Mouse (Mus musculus): ENCODE measurements around the gene Elp5. TPM values are rescaled to one million over a fixed set of nuclear protein-coding genes. Genes with fewer than 3 reads are reported as not detected.

Gene Elp5
- polyA plus RNA-seq, 1 experiment from 2014 or later = 98.4 TPM

- Histone ChIP-seq H3K27me3 (ENCODE audit: control insufficient read depth, insufficient read depth, low read depth, low read length) (0 out of 2 replicates have a peak, but pooled peaks cover 2% of the 10 kb centered on the region), H3K36me3 (ENCODE audit: control insufficient read depth, insufficient read depth, low read length) (no peaks in the 10 kb centered on the region), H3K4me1 (replicated peaks; ENCODE audit: control insufficient read depth, insufficient read depth, low read length) (peaks cover 55% of the 10 kb centered on the region), H3K27ac (ENCODE audit: low read length) (no peak overlapping the region), H3K4me3 (ENCODE audit: low read length) (peak overlapping the region; percentile 40), H3K9ac (ENCODE audit: low read length) (peak overlapping the region; percentile 52; the same call in 1 of the 2 replicates), H3K4me2 (ENCODE audit: low read depth, low read length) (peak overlapping the region; percentile 59), H3K9me3 (ENCODE audit: control insufficient read depth, low read length) (no peaks in the 10 kb centered on the region)
- no peak for ATAC-seq (ENCODE audit: low read depth)
- WGBS = 16% methylated on average over 5 of the region's 6 CpGs
Measured at GRCm38 (mm10) chr11:70024151-70024514, 41.8 kb upstream of the Elp5 start.

GRCm38 (mm10) chr11:70023481-70024150 lies 41.3 kb upstream of the Elp5 start:
- no peaks in the 10 kb centered on the region for H3K9me3 ChIP-seq (ENCODE audit: control insufficient read depth, low read length)
- ATAC-seq (ENCODE audit: low read depth) = no peak
- 6% methylated on average over 19 of the region's 29 CpGs for WGBS
- peaks cover 56% of the 10 kb centered on the region for H3K4me1 ChIP-seq (replicated peaks; ENCODE audit: control insufficient read depth, insufficient read depth, low read length)
- no peaks in the 10 kb centered on the region for H3K36me3 ChIP-seq (ENCODE audit: control insufficient read depth, insufficient read depth, low read length)
- peak overlapping the region; percentile 40 for H3K4me3 ChIP-seq (ENCODE audit: low read length)
- no peak overlapping the region for H3K27ac ChIP-seq (ENCODE audit: low read length)
- H3K27me3 ChIP-seq (ENCODE audit: control insufficient read depth, insufficient read depth, low read depth, low read length) = 0 out of 2 replicates have a peak, but pooled peaks cover 2% of the 10 kb centered on the region
- H3K9ac ChIP-seq (ENCODE audit: low read length) = peak overlapping the region; percentile 52; the same call in 1 of the 2 replicates
- H3K4me2 ChIP-seq (ENCODE audit: low read depth, low read length) = peak overlapping the region; percentile 59

GRCm38 (mm10) chr11:70021264-70022132 lies 39.2 kb upstream of the Elp5 start:
- H3K4me2 ChIP-seq (ENCODE audit: low read depth, low read length) = peak overlapping the region; percentile 92
- H3K27me3 ChIP-seq (ENCODE audit: control insufficient read depth, insufficient read depth, low read depth, low read length) = 0 out of 2 replicates have a peak, but pooled peaks cover 2% of the 10 kb centered on the region
- no peaks in the 10 kb centered on the region for H3K36me3 ChIP-seq (ENCODE audit: control insufficient read depth, insufficient read depth, low read length)
- H3K9me3 ChIP-seq (ENCODE audit: control insufficient read depth, low read length) = no peaks in the 10 kb centered on the region
- H3K9ac ChIP-seq (ENCODE audit: low read length) = peak overlapping the region; percentile 59
- peak overlapping the region; percentile 78 for H3K27ac ChIP-seq (ENCODE audit: low read length)
- peaks cover 48% of the 10 kb centered on the region for H3K4me1 ChIP-seq (replicated peaks; ENCODE audit: control insufficient read depth, insufficient read depth, low read length)
- 2% methylated on average over 40 of the region's 40 CpGs for WGBS
- ATAC-seq (ENCODE audit: low read depth) = peak; percentile 87
- peak overlapping the region; percentile 63 for H3K4me3 ChIP-seq (ENCODE audit: low read length)

GRCm38 (mm10) chr11:70020731-70021263 lies 38.5 kb upstream of the Elp5 start:
- under 1% methylated on average over 8 of the region's 8 CpGs for WGBS
- H3K9ac ChIP-seq (ENCODE audit: low read length) = peak overlapping the region; percentile 59
- H3K4me1 ChIP-seq (replicated peaks; ENCODE audit: control insufficient read depth, insufficient read depth, low read length) = peaks cover 43% of the 10 kb centered on the region
- no peaks in the 10 kb centered on the region for H3K36me3 ChIP-seq (ENCODE audit: control insufficient read depth, insufficient read depth, low read length)
- peak; percentile 89 for ATAC-seq (ENCODE audit: low read depth)
- no peaks in the 10 kb centered on the region for H3K9me3 ChIP-seq (ENCODE audit: control insufficient read depth, low read length)
- H3K4me3 ChIP-seq (ENCODE audit: low read length) = peak overlapping the region; percentile 63
- H3K4me2 ChIP-seq (ENCODE audit: low read depth, low read length) = peak overlapping the region; percentile 92
- peak overlapping the region; percentile 78 for H3K27ac ChIP-seq (ENCODE audit: low read length)
- H3K27me3 ChIP-seq (ENCODE audit: control insufficient read depth, insufficient read depth, low read depth, low read length) = 0 out of 2 replicates have a peak, but pooled peaks cover 2% of the 10 kb centered on the region

- H3K4me2 ChIP-seq (ENCODE audit: low read depth, low read length) = peak overlapping the region; percentile 92
- peak overlapping the region; percentile 69 for H3K27ac ChIP-seq (ENCODE audit: low read length)
- 14% methylated on average over 8 of the region's 8 CpGs for WGBS
- H3K9ac ChIP-seq (ENCODE audit: low read length) = peak overlapping the region; percentile 39; the same call in 1 of the 2 replicates
- peak overlapping the region; percentile 63 for H3K4me3 ChIP-seq (ENCODE audit: low read length)
- 0 out of 2 replicates have a peak, but pooled peaks cover 2% of the 10 kb centered on the region for H3K27me3 ChIP-seq (ENCODE audit: control insufficient read depth, insufficient read depth, low read depth, low read length)
- peaks cover 43% of the 10 kb centered on the region for H3K4me1 ChIP-seq (replicated peaks; ENCODE audit: control insufficient read depth, insufficient read depth, low read length)
- ATAC-seq (ENCODE audit: low read depth) = no peak
- no peaks in the 10 kb centered on the region for H3K36me3 ChIP-seq (ENCODE audit: control insufficient read depth, insufficient read depth, low read length)
- H3K9me3 ChIP-seq (ENCODE audit: control insufficient read depth, low read length) = no peaks in the 10 kb centered on the region
Measured at GRCm38 (mm10) chr11:70020022-70020631, 37.8 kb upstream of the Elp5 start.

GRCm38 (mm10) chr11:70019495-70020021 lies 37.2 kb upstream of the Elp5 start:
- 8% methylated on average over 1 of the region's 2 CpGs for WGBS
- peak overlapping the region; percentile 92 for H3K4me2 ChIP-seq (ENCODE audit: low read depth, low read length)
- H3K27me3 ChIP-seq (ENCODE audit: control insufficient read depth, insufficient read depth, low read depth, low read length) = 0 out of 2 replicates have a peak, but pooled peaks cover 2% of the 10 kb centered on the region
- peak overlapping the region; percentile 63 for H3K4me3 ChIP-seq (ENCODE audit: low read length)
- H3K27ac ChIP-seq (ENCODE audit: low read length) = peak overlapping the region; percentile 43
- no peaks in the 10 kb centered on the region for H3K9me3 ChIP-seq (ENCODE audit: control insufficient read depth, low read length)
- H3K9ac ChIP-seq (ENCODE audit: low read length) = peak overlapping the region; percentile 39; the same call in 1 of the 2 replicates
- no peak for ATAC-seq (ENCODE audit: low read depth)
- no peaks in the 10 kb centered on the region for H3K36me3 ChIP-seq (ENCODE audit: control insufficient read depth, insufficient read depth, low read length)
- H3K4me1 ChIP-seq (replicated peaks; ENCODE audit: control insufficient read depth, insufficient read depth, low read length) = peaks cover 46% of the 10 kb centered on the region

- no peaks in the 10 kb centered on the region for H3K36me3 ChIP-seq (ENCODE audit: control insufficient read depth, insufficient read depth, low read length)
- peak overlapping the region; percentile 92 for H3K4me2 ChIP-seq (ENCODE audit: low read depth, low read length)
- no peaks in the 10 kb centered on the region for H3K27me3 ChIP-seq (ENCODE audit: control insufficient read depth, insufficient read depth, low read depth, low read length)
- peak overlapping the region; percentile 84 for H3K9ac ChIP-seq (ENCODE audit: low read length)
- ATAC-seq (ENCODE audit: low read depth) = no peak
- no peaks in the 10 kb centered on the region for H3K9me3 ChIP-seq (ENCODE audit: control insufficient read depth, low read length)
- WGBS = 2% methylated on average over 24 of the region's 25 CpGs
- H3K4me3 ChIP-seq (ENCODE audit: low read length) = peak overlapping the region; percentile 63
- peak overlapping the region; percentile 81 for H3K27ac ChIP-seq (ENCODE audit: low read length)
- peaks cover 46% of the 10 kb centered on the region for H3K4me1 ChIP-seq (replicated peaks; ENCODE audit: control insufficient read depth, insufficient read depth, low read length)
Measured at GRCm38 (mm10) chr11:70018131-70018990, 36.0 kb upstream of the Elp5 start.

- no peak overlapping the region for H3K4me3 ChIP-seq (ENCODE audit: low read length)
- WGBS = 37% methylated on average over 7 of the region's 7 CpGs
Measured at GRCm38 (mm10) chr11:70017199-70017767, 35.0 kb upstream of the Elp5 start.

More at GRCm38 (mm10) chr11:70017199-70017767, 35.0 kb upstream of the Elp5 start:
- peak overlapping the region; percentile 84 for H3K9ac ChIP-seq (ENCODE audit: low read length)
- peak overlapping the region; percentile 92; the same call in 1 of the 2 replicates for H3K4me2 ChIP-seq (ENCODE audit: low read depth, low read length)
- H3K27me3 ChIP-seq (ENCODE audit: control insufficient read depth, insufficient read depth, low read depth, low read length) = no peaks in the 10 kb centered on the region
- H3K27ac ChIP-seq (ENCODE audit: low read length) = no peak overlapping the region
- H3K9me3 ChIP-seq (ENCODE audit: control insufficient read depth, low read length) = no peaks in the 10 kb centered on the region
- peaks cover 45% of the 10 kb centered on the region for H3K4me1 ChIP-seq (replicated peaks; ENCODE audit: control insufficient read depth, insufficient read depth, low read length)
- ATAC-seq (ENCODE audit: low read depth) = no peak
- peaks cover 6% of the 10 kb centered on the region for H3K36me3 ChIP-seq (ENCODE audit: control insufficient read depth, insufficient read depth, low read length)
